Mouse (Mus musculus): ENCODE data around the gene Sorbs2.

Sorbs2 gene

GRCm38 (mm10) chr8:45579714-45580543, 72.3 kb downstream of the Sorbs2 start:
- DNase-seq: peak in 1 of 2 experiments; percentile 10

- no peak for DNase-seq
Measured at GRCm38 (mm10) chr8:45580544-45580866, 72.9 kb downstream of the Sorbs2 start.

GRCm38 (mm10) chr8:45583856-45584255, 76.3 kb downstream of the Sorbs2 start:
- peak in 1 of 2 experiments; percentile 21 for DNase-seq

GRCm38 (mm10) chr8:45584390-45585052, 76.9 kb downstream of the Sorbs2 start:
- no peak for DNase-seq

- DNase-seq: no peak
Measured at GRCm38 (mm10) chr8:45585158-45585557, 77.6 kb downstream of the Sorbs2 start.

GRCm38 (mm10) chr8:45587011-45587410, 79.4 kb downstream of the Sorbs2 start:
- no peak for DNase-seq

- DNase-seq: peak; percentile 42 to 55
Measured at GRCm38 (mm10) chr8:45591888-45592287, 84.3 kb downstream of the Sorbs2 start.

- DNase-seq: no peak
Measured at GRCm38 (mm10) chr8:45593711-45594110, 86.1 kb downstream of the Sorbs2 start.

- no peak for DNase-seq
Measured at GRCm38 (mm10) chr8:45595983-45596382, 88.4 kb downstream of the Sorbs2 start.

- no peak for DNase-seq
Measured at GRCm38 (mm10) chr8:45596591-45596990, 89.0 kb downstream of the Sorbs2 start.

- no peak for DNase-seq
Measured at GRCm38 (mm10) chr8:45597631-45598420, 90.2 kb downstream of the Sorbs2 start.

- no peak for DNase-seq
Measured at GRCm38 (mm10) chr8:45598883-45599282, 91.3 kb downstream of the Sorbs2 start.

- DNase-seq: no peak
Measured at GRCm38 (mm10) chr8:45602019-45602418, 94.4 kb downstream of the Sorbs2 start.

- no peak for DNase-seq
Measured at GRCm38 (mm10) chr8:45605419-45605818, 97.8 kb downstream of the Sorbs2 start.

- no peak for DNase-seq
Measured at GRCm38 (mm10) chr8:45607012-45607411, 99.4 kb downstream of the Sorbs2 start.

GRCm38 (mm10) chr8:45608413-45608812, 100.8 kb downstream of the Sorbs2 start:
- no peak for DNase-seq

GRCm38 (mm10) chr8:45610426-45611215, 103.0 kb downstream of the Sorbs2 start:
- peak; percentile 35 to 47 for DNase-seq

- DNase-seq: no peak
Measured at GRCm38 (mm10) chr8:45611320-45611719, 103.7 kb downstream of the Sorbs2 start.

GRCm38 (mm10) chr8:45614610-45615009, 107.0 kb downstream of the Sorbs2 start:
- DNase-seq: peak in 1 of 2 experiments; percentile 55

GRCm38 (mm10) chr8:45615050-45615449, 107.5 kb downstream of the Sorbs2 start:
- DNase-seq: no peak

GRCm38 (mm10) chr8:45615551-45615950, 108.0 kb downstream of the Sorbs2 start:
- DNase-seq: no peak

GRCm38 (mm10) chr8:45621576-45622178, 114.1 kb downstream of the Sorbs2 start:
- DNase-seq: peak in 1 of 2 experiments; percentile 62

Data from kidney, postnatal 25 days (tissue).